Mouse (Mus musculus): Measurements from ENCODE around the gene Fuca2.

Gene Fuca2

GRCm38 (mm10) chr10:13536706-13537105 lies 37.4 kb downstream of the Fuca2 start:
- DNase-seq = no peak

- no peak for DNase-seq
Observed at GRCm38 (mm10) chr10:13539769-13540333, 40.5 kb downstream of the Fuca2 start.

- no peak for DNase-seq
Observed at GRCm38 (mm10) chr10:13541721-13542120, 42.4 kb downstream of the Fuca2 start.

GRCm38 (mm10) chr10:13552646-13553497 lies 53.5 kb downstream of the Fuca2 start, which contains the start of the genes Adat2 and Pex3:
Gene Adat2, plus strand, starts transcription at chr10:13552894.
Gene Pex3, minus strand, starts transcription at chr10:13553142.
- peak; percentile 87 for DNase-seq

- DNase-seq = no peak
Observed at GRCm38 (mm10) chr10:13553498-13553985, 54.2 kb downstream of the Fuca2 start.

GRCm38 (mm10) chr10:13554316-13554715 lies 55.0 kb downstream of the Fuca2 start:
- DNase-seq = no peak

GRCm38 (mm10) chr10:13560014-13560674 lies 60.8 kb downstream of the Fuca2 start:
- no peak for DNase-seq

- DNase-seq = peak; percentile 75
Observed at GRCm38 (mm10) chr10:13564364-13565079, 65.2 kb downstream of the Fuca2 start.

- DNase-seq = no peak
Observed at GRCm38 (mm10) chr10:13565080-13565448, 65.7 kb downstream of the Fuca2 start.

- DNase-seq = no peak
Observed at GRCm38 (mm10) chr10:13566393-13566792, 67.1 kb downstream of the Fuca2 start.

Data from cerebellum, adult 9-10 months (tissue).